Mouse (Mus musculus): Measurements from ENCODE around the gene Fam118a. TPM values are rescaled to one million over a fixed set of nuclear protein-coding genes. Genes with fewer than 3 reads are reported as not detected.
"Not testable (repeated sequence)": the region's sequence is repeated elsewhere in the genome, so short reads cannot be mapped to it uniquely, and the experiment has no call there.

Gene Fam118a
- polyA plus RNA-seq, 1 experiment from 2014 or later, result 28.2 TPM

GRCm38 (mm10) chr15:85022211-85022610 is 6.5 kb upstream of the Fam118a start:
- H3K4me1 ChIP-seq (replicated peaks), result peaks cover 2% of the 10 kb centered on the region
- no peak overlapping the region for H3K4me2 ChIP-seq
- H3K9me3 ChIP-seq, result no peaks in the 10 kb centered on the region
- WGBS, result 75% methylated on average over 4 of the region's 4 CpGs
- no peak overlapping the region for H3K9ac ChIP-seq
- no peak for ATAC-seq (ENCODE audit: low read depth)
- H3K36me3 ChIP-seq, result no peaks in the 10 kb centered on the region
- no peak overlapping the region for H3K27ac ChIP-seq (replicated peaks)
- H3K27me3 ChIP-seq, result 0 out of 2 replicates have a peak, but pooled peaks cover 13% of the 10 kb centered on the region
- H3K4me3 ChIP-seq, result no peak overlapping the region

- WGBS, result 87% methylated on average over 4 of the region's 4 CpGs
- H3K27me3 ChIP-seq, result 0 out of 2 replicates have a peak, but pooled peaks cover 5% of the 10 kb centered on the region
- H3K9me3 ChIP-seq, result no peaks in the 10 kb centered on the region
- no peaks in the 10 kb centered on the region for H3K36me3 ChIP-seq
- H3K9ac ChIP-seq, result no peak overlapping the region
- no peak overlapping the region for H3K27ac ChIP-seq (replicated peaks)
- ATAC-seq (ENCODE audit: low read depth), result no peak
- H3K4me1 ChIP-seq (replicated peaks), result no peaks in the 10 kb centered on the region
- H3K4me3 ChIP-seq, result no peak overlapping the region
- no peak overlapping the region for H3K4me2 ChIP-seq
These were observed 2.6 kb upstream of the Fam118a start for GRCm38 (mm10) chr15:85026197-85026596.

GRCm38 (mm10) chr15:85027740-85028139 is 1.0 kb upstream of the Fam118a start:
- no peak for ATAC-seq (ENCODE audit: low read depth)
- no peak overlapping the region for H3K4me2 ChIP-seq
- no peaks in the 10 kb centered on the region for H3K9me3 ChIP-seq
- no peak overlapping the region for H3K27ac ChIP-seq (replicated peaks)
- H3K36me3 ChIP-seq, result no peaks in the 10 kb centered on the region
- no peaks in the 10 kb centered on the region for H3K4me1 ChIP-seq (replicated peaks)
- 0 out of 2 replicates have a peak, but pooled peaks cover 5% of the 10 kb centered on the region for H3K27me3 ChIP-seq
- no peak overlapping the region for H3K9ac ChIP-seq
- no peak overlapping the region for H3K4me3 ChIP-seq
- 44% methylated on average over 4 of the region's 4 CpGs for WGBS

- not testable (repeated sequence) for H3K9me3 ChIP-seq; H3K27me3 ChIP-seq; H3K27ac ChIP-seq (replicated peaks); H3K4me2 ChIP-seq; H3K4me1 ChIP-seq (replicated peaks); ATAC-seq (ENCODE audit: low read depth); H3K36me3 ChIP-seq; H3K4me3 ChIP-seq; H3K9ac ChIP-seq
- WGBS, result 75% methylated on average over 1 of the region's 1 CpGs
These were observed 1.9 kb downstream of the Fam118a start for GRCm38 (mm10) chr15:85030643-85031042.

- H3K4me3 ChIP-seq, result no peak overlapping the region
- peaks cover 6% of the 10 kb centered on the region; the same call in 1 of the 2 replicates for H3K4me1 ChIP-seq (replicated peaks)
- no peak overlapping the region for H3K27ac ChIP-seq (replicated peaks)
- no peak for ATAC-seq (ENCODE audit: low read depth)
- H3K4me2 ChIP-seq, result no peak overlapping the region
- no peak overlapping the region for H3K9ac ChIP-seq
- H3K9me3 ChIP-seq, result no peaks in the 10 kb centered on the region
- H3K36me3 ChIP-seq, result no peaks in the 10 kb centered on the region
- peaks cover 4% of the 10 kb centered on the region; the same call in 1 of the 2 replicates for H3K27me3 ChIP-seq
- WGBS, result 51% methylated on average over 3 of the region's 3 CpGs
These were observed 3.1 kb downstream of the Fam118a start for GRCm38 (mm10) chr15:85031866-85032265.

GRCm38 (mm10) chr15:85033916-85034315 is 5.2 kb downstream of the Fam118a start:
- WGBS, result 61% methylated on average over 7 of the region's 7 CpGs
- H3K27ac ChIP-seq (replicated peaks); H3K9ac ChIP-seq; H3K4me2 ChIP-seq; H3K36me3 ChIP-seq; H3K4me3 ChIP-seq; ATAC-seq (ENCODE audit: low read depth); H3K9me3 ChIP-seq; H3K27me3 ChIP-seq: not testable (repeated sequence)
- H3K4me1 ChIP-seq (replicated peaks), result peaks cover 24% of the 10 kb centered on the region

- Histone ChIP-seq H3K27ac (replicated peaks) (peak overlapping the region; percentile 80), H3K9me3 (no peaks in the 10 kb centered on the region), H3K27me3 (peaks cover 4% of the 10 kb centered on the region; the same call in 1 of the 2 replicates), H3K9ac (peak overlapping the region; percentile 82), H3K36me3 (no peaks in the 10 kb centered on the region), H3K4me1 (replicated peaks) (peaks cover 35% of the 10 kb centered on the region), H3K4me3 (peak overlapping the region; percentile 69), H3K4me2 (peak overlapping the region; percentile 81)
- peak; percentile 93 for ATAC-seq (ENCODE audit: low read depth)
- WGBS, result 1% methylated on average over 75 of the region's 75 CpGs
These were observed 8.0 kb downstream of the Fam118a start for GRCm38 (mm10) chr15:85036566-85037342.

- no peak for ATAC-seq (ENCODE audit: low read depth)
- Histone ChIP-seq H3K36me3 (no peaks in the 10 kb centered on the region), H3K27ac (replicated peaks) (no peak overlapping the region)
These were observed 8.6 kb downstream of the Fam118a start for GRCm38 (mm10) chr15:85037343-85037690.

GRCm38 (mm10) chr15:85041546-85042225 is 12.9 kb downstream of the Fam118a start:
- no peak for ATAC-seq (ENCODE audit: low read depth)
- no peak overlapping the region for H3K4me2 ChIP-seq
- no peaks in the 10 kb centered on the region for H3K27me3 ChIP-seq
- H3K36me3 ChIP-seq, result peaks cover 14% of the 10 kb centered on the region
- H3K4me3 ChIP-seq, result no peak overlapping the region
- peaks cover 47% of the 10 kb centered on the region for H3K4me1 ChIP-seq (replicated peaks)
- WGBS, result 83% methylated on average over 10 of the region's 10 CpGs
- H3K9ac ChIP-seq, result no peak overlapping the region
- no peaks in the 10 kb centered on the region for H3K9me3 ChIP-seq
- peak overlapping the region; percentile 76 for H3K27ac ChIP-seq (replicated peaks)

More at GRCm38 (mm10) chr15:85037343-85037690, 8.6 kb downstream of the Fam118a start:
- H3K4me1 ChIP-seq (replicated peaks), result peaks cover 41% of the 10 kb centered on the region
- peaks cover 4% of the 10 kb centered on the region; the same call in 1 of the 2 replicates for H3K27me3 ChIP-seq
- H3K9ac ChIP-seq, result peak overlapping the region; percentile 82
- peak overlapping the region; percentile 81 for H3K4me2 ChIP-seq
- no peaks in the 10 kb centered on the region for H3K9me3 ChIP-seq
- peak overlapping the region; percentile 69 for H3K4me3 ChIP-seq
- 6% methylated on average over 8 of the region's 8 CpGs for WGBS

- no peak; the same call in 1 of the 2 replicates for ATAC-seq (ENCODE audit: low read depth)
- peaks cover 44% of the 10 kb centered on the region for H3K4me1 ChIP-seq (replicated peaks)
- H3K4me2 ChIP-seq, result 0 out of 2 replicates have a peak overlapping the region, but pooled peaks have one; percentile 13
- WGBS, result 6% methylated on average over 4 of the region's 4 CpGs
- H3K4me3 ChIP-seq, result no peak overlapping the region
- H3K9me3 ChIP-seq, result no peaks in the 10 kb centered on the region
- H3K36me3 ChIP-seq, result peaks cover 22% of the 10 kb centered on the region
- peak overlapping the region; percentile 76 for H3K27ac ChIP-seq (replicated peaks)
- H3K9ac ChIP-seq, result peak overlapping the region; percentile 31; the same call in 1 of the 2 replicates
- H3K27me3 ChIP-seq, result no peaks in the 10 kb centered on the region
These were observed 13.7 kb downstream of the Fam118a start for GRCm38 (mm10) chr15:85042361-85042954.

- peaks cover 37% of the 10 kb centered on the region for H3K4me1 ChIP-seq (replicated peaks)
- 41% methylated on average over 5 of the region's 5 CpGs for WGBS
- H3K27ac ChIP-seq (replicated peaks), result peak overlapping the region; percentile 76
- H3K9ac ChIP-seq, result peak overlapping the region; percentile 31; the same call in 1 of the 2 replicates
- H3K27me3 ChIP-seq, result no peaks in the 10 kb centered on the region
- H3K4me2 ChIP-seq, result 0 out of 2 replicates have a peak overlapping the region, but pooled peaks have one; percentile 13
- peaks cover 28% of the 10 kb centered on the region for H3K36me3 ChIP-seq
- H3K9me3 ChIP-seq, result no peaks in the 10 kb centered on the region
- ATAC-seq (ENCODE audit: low read depth), result no peak
- H3K4me3 ChIP-seq, result no peak overlapping the region
These were observed 14.4 kb downstream of the Fam118a start for GRCm38 (mm10) chr15:85043116-85043515.

- 0 out of 2 replicates have a peak overlapping the region, but pooled peaks have one; percentile 42 for H3K9ac ChIP-seq
These were observed 15.0 kb downstream of the Fam118a start for GRCm38 (mm10) chr15:85043761-85044160.

More at GRCm38 (mm10) chr15:85043761-85044160, 15.0 kb downstream of the Fam118a start:
- Histone ChIP-seq H3K36me3 (peaks cover 34% of the 10 kb centered on the region), H3K27ac (replicated peaks) (0 out of 2 replicates have a peak overlapping the region, but pooled peaks have one; percentile 76), H3K9me3 (no peaks in the 10 kb centered on the region), H3K4me2 (0 out of 2 replicates have a peak overlapping the region, but pooled peaks have one; percentile 13), H3K4me1 (replicated peaks) (peaks cover 32% of the 10 kb centered on the region), H3K27me3 (no peaks in the 10 kb centered on the region), H3K4me3 (no peak overlapping the region)
- no peak for ATAC-seq (ENCODE audit: low read depth)
- 86% methylated on average over 5 of the region's 5 CpGs for WGBS
